12 mouse cellular contexts compared by ENCODE assay signal in the genomic region with DNA sequence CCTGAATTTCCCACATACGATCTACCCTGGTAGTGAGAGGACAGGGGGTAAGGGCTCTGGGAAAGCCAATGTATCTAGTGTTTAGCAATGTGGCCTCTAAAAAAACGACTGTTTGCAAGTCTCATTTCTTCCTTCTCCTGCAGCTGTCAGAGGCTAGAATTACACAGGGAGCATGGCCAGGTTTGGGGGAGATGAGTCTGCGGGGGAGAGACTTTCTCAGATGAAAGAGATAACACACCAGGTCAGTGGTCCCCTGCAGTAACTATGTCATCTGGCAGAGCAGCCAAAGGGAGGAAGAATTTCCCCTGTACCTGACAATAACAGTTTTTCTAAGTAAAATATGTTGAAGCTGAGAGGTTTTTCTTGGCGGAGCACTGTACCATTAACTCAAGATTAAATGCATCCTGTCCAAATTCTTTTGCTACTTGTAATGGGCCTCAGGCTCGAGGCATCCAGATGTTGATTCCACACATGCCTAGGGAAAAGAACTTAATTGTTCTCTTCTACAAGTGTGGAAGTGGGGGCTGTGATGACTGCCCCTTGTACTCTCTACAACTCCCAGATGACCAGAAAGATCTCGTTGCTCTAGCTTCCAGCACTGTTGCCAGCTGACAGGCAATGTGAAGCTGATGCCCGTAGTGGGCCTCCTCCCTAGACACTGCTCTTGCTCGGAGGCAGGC. TPM values are rescaled to one million over a fixed set of nuclear protein-coding genes. Genes with fewer than 3 reads are reported as not detected.
DNase-seq lines count a peak whose midpoint lies in the region; ATAC-seq lines count a peak whose summit lies in the region.
"Had no signal": no experiment of that assay in that cellular context is flagged by ENCODE, and none has a peak within 500 bp of the region (broad histone marks: within the 10 kb centered on the region; RNA-seq: fewer than 3 reads in every experiment).

No protein-coding gene starts in this region.

- no peak overlapping the region for H3K9ac ChIP-seq in heart, embryonic 12.5 days
- H3K9ac ChIP-seq: midbrain, embryonic 13.5 days had no signal

- DNase-seq in heart, adult 11 months, result peak; percentile 93
- no peak for DNase-seq in heart, postnatal 25 days (ENCODE audit: low spot score)
- DNase-seq in embryonic facial prominence, embryonic 10.5 days (ENCODE audit: low spot score), result no peak
- no peak for DNase-seq in limb, embryonic 10.5 days (ENCODE audit: low spot score)
- no peak for DNase-seq in spleen, adult 12 weeks (ENCODE audit: low spot score)
- no peak for DNase-seq in adrenal gland, adult 2 months
- DNase-seq in right cerebral cortex, adult 18-20 months, result no peak
- DNase-seq: right cerebral cortex, postnatal 14 days had no signal

- WGBS in embryonic facial prominence, embryonic 10.5 days, result 42% methylated on average over 8 of the region's 8 CpGs
- 35% methylated on average over 8 of the region's 8 CpGs for WGBS in heart, embryonic 12.5 days
- 35% methylated on average over 8 of the region's 8 CpGs for WGBS in limb, embryonic 10.5 days

- H3K4me2 ChIP-seq in heart, embryonic 12.5 days, result no peak overlapping the region
- H3K4me2 ChIP-seq: midbrain, embryonic 13.5 days had no signal

- peak; percentile 18; the same call in 1 of the 2 replicates for ATAC-seq in heart, embryonic 12.5 days (ENCODE audit: insufficient number of reproducible peaks, low FRiP score)
- ATAC-seq: activated CD4-positive, CD25-positive, alpha-beta regulatory T cell, adult 4 months; lung, postnatal 0 days; midbrain, embryonic 13.5 days had no signal

- H3K4me1 ChIP-seq in embryonic facial prominence, embryonic 10.5 days, result peaks cover 15% of the 10 kb centered on the region
- H3K4me1 ChIP-seq in heart, embryonic 12.5 days (replicated peaks), result peaks cover 15% of the 10 kb centered on the region; the same call in 1 of the 2 replicates
- peaks cover 15% of the 10 kb centered on the region for H3K4me1 ChIP-seq in limb, embryonic 10.5 days
- H3K4me1 ChIP-seq: midbrain, embryonic 13.5 days had no signal

- H3K27me3 ChIP-seq in embryonic facial prominence, embryonic 10.5 days (replicated peaks; ENCODE audit: low read depth, poor library complexity, severe bottlenecking), result no peaks in the 10 kb centered on the region
- no peaks in the 10 kb centered on the region for H3K27me3 ChIP-seq in heart, embryonic 12.5 days (replicated peaks)
- H3K27me3 ChIP-seq in limb, embryonic 10.5 days (ENCODE audit: low read depth, poor library complexity, severe bottlenecking), result no peaks in the 10 kb centered on the region
- H3K27me3 ChIP-seq: midbrain, embryonic 13.5 days had no signal

- H3K9me3 ChIP-seq in embryonic facial prominence, embryonic 10.5 days, result no peaks in the 10 kb centered on the region
- no peaks in the 10 kb centered on the region for H3K9me3 ChIP-seq in heart, embryonic 12.5 days (replicated peaks)
- no peaks in the 10 kb centered on the region for H3K9me3 ChIP-seq in limb, embryonic 10.5 days (replicated peaks)
- H3K9me3 ChIP-seq: midbrain, embryonic 13.5 days had no signal

- intact Hi-C loops in heart, postnatal 25 days (cut with DNase I), result loop anchor here (10.0 kb wide), 1 partner anchor 242 kb away; no protein-coding TSS in a partner anchor

- peak overlapping the region; percentile 40; the same call in 1 of the 2 replicates for H3K27ac ChIP-seq in embryonic facial prominence, embryonic 10.5 days (replicated peaks)
- H3K27ac ChIP-seq in heart, embryonic 12.5 days (ENCODE audit: poor library complexity, severe bottlenecking), result peak overlapping the region; percentile 58; the same call in 1 of the 2 replicates
- H3K27ac ChIP-seq in limb, embryonic 10.5 days, result peak overlapping the region; percentile 71
- H3K27ac ChIP-seq: midbrain, embryonic 13.5 days had no signal

- no peaks in the 10 kb centered on the region for H3K36me3 ChIP-seq in embryonic facial prominence, embryonic 10.5 days (replicated peaks)
- H3K36me3 ChIP-seq in heart, embryonic 12.5 days, result no peaks in the 10 kb centered on the region
- no peaks in the 10 kb centered on the region for H3K36me3 ChIP-seq in limb, embryonic 10.5 days
- H3K36me3 ChIP-seq: midbrain, embryonic 13.5 days had no signal

- H3K4me3 ChIP-seq in embryonic facial prominence, embryonic 10.5 days, result no peak overlapping the region
- no peak overlapping the region for H3K4me3 ChIP-seq in heart, embryonic 12.5 days
- H3K4me3 ChIP-seq in limb, embryonic 10.5 days, result no peak overlapping the region
- H3K4me3 ChIP-seq: midbrain, embryonic 13.5 days had no signal

RNA-seq across cellular contexts. Expression of a gene that starts 31.2 kb away (rescaled TPM):
- 1 to 10 TPM; 4.9 to 5.9 TPM for total RNA-seq in heart, postnatal 25 days (2021)
- polyA plus RNA-seq in embryonic facial prominence, embryonic 10.5 days (2016; fragmentation: Nextera tagmentation; extraction: Ambion mirVana), result 154 and 170 TPM in 2 replicates
- polyA plus RNA-seq in heart, embryonic 12.5 days (2016; fragmentation: Nextera tagmentation; extraction: Ambion mirVana), result 75.0 and 75.6 TPM in 2 replicates
- polyA plus RNA-seq in limb, embryonic 10.5 days (2016; fragmentation: Nextera tagmentation; extraction: Ambion mirVana), result 153 and 241 TPM in 2 replicates
- 1 to 10 TPM; 6.1 to 9.6 TPM for total RNA-seq in adrenal gland, adult 2 months (2021)
- 3.8 and 5.8 TPM in 2 replicates for polyA plus RNA-seq in adrenal gland, adult 2 months (2012; rRNA removed)
- polyA plus RNA-seq: activated CD4-positive, CD25-positive, alpha-beta regulatory T cell, adult 4 months had no signal

Comparison
In these comparisons a context has a peak if more than half of its experiments do, and no peak if none do; other contexts are left out.
1. RNA of a gene that starts 31.2 kb away (polyA plus RNA-seq): 154 to 170 TPM in embryonic facial prominence, embryonic 10.5 days, 153 to 241 TPM in limb, embryonic 10.5 days and 75.0 to 75.6 TPM in heart, embryonic 12.5 days; 3.8 to 5.8 TPM in adrenal gland, adult 2 months; every median in the first group is over 10 times any median in the second.
2. Peak in every context shown above with its lines, with median percentiles within 50 percentile points of each other: H3K27ac ChIP-seq.